Mouse (Mus musculus): ENCODE results near the gene Vav2. TPM values are rescaled to one million over a fixed set of nuclear protein-coding genes. Genes with fewer than 3 reads are reported as not detected.

Gene Vav2
- polyA plus RNA-seq, 1 experiment: 13.0 TPM

- Histone ChIP-seq H3K79me2 (ENCODE audit: control insufficient read depth, insufficient read depth) (no peaks in the 10 kb centered on the region), H3K79me3 (ENCODE audit: low read depth) (no peaks in the 10 kb centered on the region), H3K4me3 (ENCODE audit: insufficient read depth, poor library complexity, severe bottlenecking) (no peak overlapping the region), H3K27me3 (ENCODE audit: control insufficient read depth, insufficient read depth, insufficient read length) (no peaks in the 10 kb centered on the region), H3K36me3 (ENCODE audit: control insufficient read depth, insufficient read depth) (no peaks in the 10 kb centered on the region), H3ac (ENCODE audit: control insufficient read depth, insufficient read length, low read depth) (no peak overlapping the region)
- TF ChIP-seq USF1 (IDR thresholded peaks at IDR 0.05; ENCODE audit: low read depth) (no peak), CTCF (IDR thresholded peaks at IDR 0.05; ENCODE audit: control insufficient read depth, insufficient read depth, insufficient read length) (no peak), FOSL1 (IDR thresholded peaks at IDR 0.05; ENCODE audit: insufficient read depth, low read length, poor library complexity, severe bottlenecking) (no peak), MYOG (IDR thresholded peaks at IDR 0.05; ENCODE audit: control insufficient read depth, extremely low read depth, insufficient read length) (no peak), MAX (IDR thresholded peaks at IDR 0.05) (no peak), CEBPB (IDR thresholded peaks at IDR 0.05; ENCODE audit: low read depth) (no peak), MYOD1 (IDR thresholded peaks at IDR 0.05; ENCODE audit: control insufficient read depth, insufficient read length, low read depth) (no peak)
Measured at GRCm38 (mm10) chr2:27223012-27223421, 203.8 kb downstream of the Vav2 start.

DNA sequence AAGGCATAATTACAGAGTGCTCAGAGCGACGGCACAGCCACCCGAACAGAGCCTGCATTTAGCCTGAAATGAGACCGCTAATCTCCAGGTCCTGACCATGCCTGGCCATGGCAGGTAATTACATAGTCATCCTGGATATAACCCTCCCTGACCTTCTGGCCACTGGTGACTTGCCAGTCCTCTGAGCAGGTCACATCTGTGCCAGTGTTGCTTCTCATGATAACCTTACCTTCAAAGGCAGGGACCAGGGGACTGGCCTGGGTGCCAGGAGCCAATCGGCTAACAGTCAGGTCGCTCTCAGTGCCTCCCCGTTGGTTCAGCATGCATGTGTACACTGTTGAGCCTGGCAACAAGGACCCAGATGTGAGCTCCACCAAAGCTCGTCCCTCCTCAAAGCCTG, 208.3 kb downstream of the Vav2 start:
- H3K79me3 ChIP-seq (ENCODE audit: low read depth): no peaks in the 10 kb centered on the region
- no peaks in the 10 kb centered on the region for H3K36me3 ChIP-seq (ENCODE audit: control insufficient read depth, insufficient read depth)
- H3K4me3 ChIP-seq (ENCODE audit: insufficient read depth, poor library complexity, severe bottlenecking): no peak overlapping the region
- H3K27me3 ChIP-seq (ENCODE audit: control insufficient read depth, insufficient read depth, insufficient read length): no peaks in the 10 kb centered on the region
- H3ac ChIP-seq (ENCODE audit: control insufficient read depth, insufficient read length, low read depth): no peak overlapping the region
- H3K79me2 ChIP-seq (ENCODE audit: control insufficient read depth, insufficient read depth): no peaks in the 10 kb centered on the region
- TF ChIP-seq FOSL1 (IDR thresholded peaks at IDR 0.05; ENCODE audit: insufficient read depth, low read length, poor library complexity, severe bottlenecking) (no peak), MYOG (IDR thresholded peaks at IDR 0.05; ENCODE audit: control insufficient read depth, extremely low read depth, insufficient read length) (no peak), CEBPB (IDR thresholded peaks at IDR 0.05; ENCODE audit: low read depth) (no peak), MAX (IDR thresholded peaks at IDR 0.05) (no peak), MYOD1 (IDR thresholded peaks at IDR 0.05; ENCODE audit: control insufficient read depth, insufficient read length, low read depth) (no peak), USF1 (IDR thresholded peaks at IDR 0.05; ENCODE audit: low read depth) (no peak), CTCF (IDR thresholded peaks at IDR 0.05; ENCODE audit: control insufficient read depth, insufficient read depth, insufficient read length) (no peak)

- Histone ChIP-seq H3K4me3 (ENCODE audit: insufficient read depth, poor library complexity, severe bottlenecking) (no peak overlapping the region), H3ac (ENCODE audit: control insufficient read depth, insufficient read length, low read depth) (no peak overlapping the region), H3K27me3 (ENCODE audit: control insufficient read depth, insufficient read depth, insufficient read length) (no peaks in the 10 kb centered on the region), H3K79me3 (ENCODE audit: low read depth) (no peaks in the 10 kb centered on the region), H3K36me3 (ENCODE audit: control insufficient read depth, insufficient read depth) (no peaks in the 10 kb centered on the region), H3K79me2 (ENCODE audit: control insufficient read depth, insufficient read depth) (no peaks in the 10 kb centered on the region)
- TF ChIP-seq USF1 (IDR thresholded peaks at IDR 0.05; ENCODE audit: low read depth) (no peak), CTCF (IDR thresholded peaks at IDR 0.05; ENCODE audit: control insufficient read depth, insufficient read depth, insufficient read length) (no peak), MYOD1 (IDR thresholded peaks at IDR 0.05; ENCODE audit: control insufficient read depth, insufficient read length, low read depth) (no peak), MYOG (IDR thresholded peaks at IDR 0.05; ENCODE audit: control insufficient read depth, extremely low read depth, insufficient read length) (no peak), CEBPB (IDR thresholded peaks at IDR 0.05; ENCODE audit: low read depth) (no peak), FOSL1 (IDR thresholded peaks at IDR 0.05; ENCODE audit: insufficient read depth, low read length, poor library complexity, severe bottlenecking) (no peak), MAX (IDR thresholded peaks at IDR 0.05) (no peak)
Measured at GRCm38 (mm10) chr2:27218121-27218544, 208.7 kb downstream of the Vav2 start.

DNA sequence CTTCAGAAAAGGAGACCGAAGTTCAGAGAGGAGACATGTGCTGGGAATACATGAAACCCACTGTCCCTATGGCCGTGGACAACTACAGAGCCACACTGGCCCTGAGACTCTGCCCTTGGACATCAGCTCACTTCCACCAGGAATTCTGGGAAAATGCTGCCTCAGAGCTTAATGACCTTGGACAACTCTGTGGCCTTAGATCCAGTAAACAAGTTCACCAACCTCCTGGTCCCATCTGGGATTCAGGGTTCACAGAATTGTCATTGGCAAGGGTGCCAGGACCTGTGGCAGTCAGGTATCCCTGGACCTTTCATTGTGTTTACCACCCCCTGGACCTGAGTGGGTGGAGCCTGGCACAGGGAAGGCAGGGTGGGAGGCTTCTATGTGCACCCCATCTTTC, 211.3 kb downstream of the Vav2 start:
- Histone ChIP-seq H3K79me3 (ENCODE audit: low read depth) (no peaks in the 10 kb centered on the region), H3K27me3 (ENCODE audit: control insufficient read depth, insufficient read depth, insufficient read length) (no peaks in the 10 kb centered on the region), H3K79me2 (ENCODE audit: control insufficient read depth, insufficient read depth) (no peaks in the 10 kb centered on the region), H3ac (ENCODE audit: control insufficient read depth, insufficient read length, low read depth) (no peak overlapping the region), H3K4me3 (ENCODE audit: insufficient read depth, poor library complexity, severe bottlenecking) (no peak overlapping the region), H3K36me3 (ENCODE audit: control insufficient read depth, insufficient read depth) (no peaks in the 10 kb centered on the region)
- TF ChIP-seq MYOD1 (IDR thresholded peaks at IDR 0.05; ENCODE audit: control insufficient read depth, insufficient read length, low read depth): no peak
- TF ChIP-seq USF1 (IDR thresholded peaks at IDR 0.05; ENCODE audit: low read depth): no peak

Small RNA genes lying within 50 kb of the gene (microRNA-seq; reads per million reads assigned to microRNA genes)
- not detected for gene Gm24049 (ENCODE audit: borderline microRNAs expressed)
- gene Mir7578 (ENCODE audit: borderline microRNAs expressed): not detected

Other genes starting within 250 kb of the Vav2 start
- gene Sardh, start 178.7 kb downstream of the Vav2 start, polyA plus RNA-seq (2012; fragmentation: generic; extraction: Trizol): 8.7 TPM
- gene Brd3os, start 15.3 kb upstream of the Vav2 start, polyA plus RNA-seq (2012; fragmentation: generic; extraction: Trizol): 5.5 TPM
- 21.6 TPM for gene Brd3, start 80.6 kb upstream of the Vav2 start, polyA plus RNA-seq (2012; fragmentation: generic; extraction: Trizol)
- 46.9 TPM for gene Wdr5, start 88.1 kb upstream of the Vav2 start, polyA plus RNA-seq (2012; fragmentation: generic; extraction: Trizol)
- 14.1 TPM for gene Rxra, start 249.4 kb upstream of the Vav2 start, polyA plus RNA-seq (2012; fragmentation: generic; extraction: Trizol)